Mouse (Mus musculus) ovary, postnatal 14 days (tissue): ENCODE measurements around the gene Ngfr.
A peak's percentile ranks its signal among the peaks of the same experiment; 100 is the strongest.

Source experiments
- DNase-seq: peaks from one replicate; pipeline ENCODE4 v3.0.0; 2022; ENCODE audit warnings: low spot score

Ngfr gene

DNA sequence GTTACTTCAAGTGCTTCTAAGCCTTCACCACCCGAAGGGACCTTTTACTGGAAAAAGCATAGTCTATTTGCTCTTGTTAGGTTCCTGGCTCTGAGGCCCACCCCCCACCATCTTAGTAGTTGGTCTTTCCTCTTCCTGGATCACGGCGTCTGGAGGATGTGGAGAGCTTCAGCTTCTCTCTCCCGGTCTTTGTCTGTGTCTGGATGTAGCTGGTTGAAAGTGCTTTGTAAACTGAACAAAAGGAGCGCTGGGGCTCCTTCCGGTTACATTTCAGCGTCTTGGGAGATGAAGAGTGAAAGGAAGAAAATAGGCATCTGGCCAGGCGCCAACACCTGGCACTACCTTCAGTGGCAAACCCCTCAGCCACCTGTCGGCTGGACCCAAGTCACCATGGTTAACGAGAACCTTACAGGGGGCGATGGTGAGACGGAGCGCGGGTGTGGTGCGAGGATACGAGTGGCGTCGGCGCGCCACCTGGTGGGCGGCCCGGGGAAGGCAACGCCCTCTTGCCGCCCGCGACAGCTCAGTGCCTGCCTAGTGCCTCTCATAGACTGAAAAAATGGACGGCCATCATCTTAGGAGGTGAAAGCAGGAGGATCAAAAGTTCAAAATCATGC is 67.0 kb downstream of the Ngfr start:
- peak; percentile 89 for DNase-seq

DNA sequence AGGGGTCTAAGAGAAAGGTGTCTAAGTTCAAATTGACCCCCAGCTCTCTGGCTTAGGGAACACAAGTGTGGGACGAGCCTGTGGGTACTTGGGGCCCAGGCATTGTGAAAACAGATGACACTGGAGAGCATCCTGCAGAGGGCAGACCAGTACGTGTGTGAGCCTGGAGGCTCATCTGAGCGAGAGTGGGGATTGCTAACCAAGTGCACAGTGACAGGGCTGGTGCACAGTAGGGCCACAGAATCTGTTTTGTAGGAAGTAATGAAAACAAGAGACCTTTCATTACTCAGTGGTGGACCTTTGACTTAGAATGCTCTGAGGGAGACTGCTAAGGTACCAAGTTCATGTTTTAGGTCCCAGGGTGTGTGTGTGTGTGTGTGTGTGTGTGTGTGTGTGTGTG is 67.5 kb downstream of the Ngfr start:
- DNase-seq = no peak

DNA sequence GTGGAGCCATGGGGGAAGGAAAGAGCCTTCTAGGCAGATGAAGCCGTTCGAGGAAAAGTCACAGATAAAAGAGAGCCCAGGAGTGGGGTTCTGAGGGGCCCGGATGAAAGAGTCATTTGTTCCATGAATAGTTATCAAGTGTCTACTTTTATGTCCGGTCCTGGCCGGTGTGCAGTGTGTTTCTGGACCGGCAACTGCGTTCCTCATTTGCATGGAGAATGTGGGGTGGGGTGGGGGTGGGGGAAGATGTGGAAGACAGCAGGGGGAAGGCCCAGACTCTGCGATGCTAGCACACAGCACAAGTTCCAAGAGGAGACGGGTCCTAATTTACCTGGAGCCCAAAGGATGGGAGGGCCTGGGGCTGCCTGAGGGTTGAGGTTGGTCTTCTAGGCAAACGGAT is 68.2 kb downstream of the Ngfr start:
- DNase-seq = no peak
